Mouse (Mus musculus): ENCODE data around the gene Il1rapl1.

- TF ChIP-seq POLR2A (IDR thresholded peaks at IDR 0.05; ENCODE audit: control insufficient read depth, low read depth, low read length) (no peak), CTCF (IDR thresholded peaks at IDR 0.05; ENCODE audit: control insufficient read depth, insufficient read depth, insufficient replicate concordance, low read depth, low read length) (no peak)
Observed at GRCm38 (mm10) chrX:87502604-87503003, 612.8 kb downstream of the Il1rapl1 start.

Measured in testis, adult 2 months (tissue).